Mouse (Mus musculus) stomach, postnatal 0 days (tissue): ENCODE measurements around the gene Iars2.
A peak's percentile ranks its signal among the peaks of the same experiment; 100 is the strongest.

Source experiments
- CTCF ChIP-seq: IDR thresholded peaks from 2 replicates; pipeline ENCODE4 v1.5.1; 2016; ENCODE audit warnings: antibody characterized with exemption, low read depth, mild to moderate bottlenecking, moderate library complexity
- EP300 ChIP-seq: optimal IDR thresholded peaks from 2 replicates; pipeline ENCODE3; 2016; ENCODE audit warnings: antibody characterized with exemption

GRCm38 (mm10) chr1:185331364-185331763, 2.2 kb upstream of the Iars2 start:
- TF ChIP-seq CTCF: peak; percentile 24
- no peak for TF ChIP-seq EP300
